Mouse (Mus musculus) kidney, embryonic 15.5 days (tissue): ENCODE measurements around the gene Cd44. TPM values are rescaled to one million over a fixed set of nuclear protein-coding genes. Genes with fewer than 3 reads are reported as not detected.

Experiments
- ATAC-seq: fragments of 200-750 bp; cut with Nextera tagmentation; replicated peaks from 2 replicates; pipeline ENCODE4 v1.8.0; 2017; ENCODE audit warnings: moderate TSS enrichment; ENCODE audit not compliant: low FRiP score
- H3K27ac ChIP-seq: fragments of 300-500 bp; sonication (generic); 2 replicates; pipeline ENCODE4 v1.5.1; 2015; ENCODE audit warnings: mild to moderate bottlenecking, inconsistent platforms
- H3K27me3 ChIP-seq: fragments of 300-500 bp; sonication (generic); 2 replicates; pipeline ENCODE4 v1.6.1; 2015; ENCODE audit warnings: inconsistent platforms
- H3K36me3 ChIP-seq: fragments of 300-500 bp; sonication (generic); 2 replicates; pipeline ENCODE4 v1.6.1; 2015; ENCODE audit warnings: inconsistent platforms
- H3K4me1 ChIP-seq: fragments of 300-500 bp; sonication (generic); 2 replicates; pipeline ENCODE4 v1.6.1; 2015; ENCODE audit warnings: inconsistent platforms
- H3K4me2 ChIP-seq: fragments of 300-500 bp; sonication (generic); 2 replicates; pipeline ENCODE4 v1.6.1; 2015; ENCODE audit warnings: moderate library complexity, mild to moderate bottlenecking, inconsistent platforms
- H3K4me3 ChIP-seq: fragments of 300-500 bp; sonication (generic); replicated peaks from 2 replicates; pipeline ENCODE4 v1.5.1; 2015; ENCODE audit warnings: mild to moderate bottlenecking, inconsistent platforms
- H3K9ac ChIP-seq: fragments of 300-500 bp; sonication (generic); 2 replicates; pipeline ENCODE4 v1.6.1; 2015; ENCODE audit warnings: mild to moderate bottlenecking, inconsistent platforms
- H3K9me3 ChIP-seq: fragments of 300-500 bp; sonication (generic); replicated peaks from 2 replicates; pipeline ENCODE4 v1.6.1; 2016; ENCODE audit warnings: inconsistent platforms
- WGBS: fragments of 180-500 bp; shearing (Covaris S2); methylation state at CpG from one replicate; pipeline ENCODE4 v1.1.7; 2015; ENCODE audit warnings: mixed read lengths; 5-methylcytosine and 5-hydroxymethylcytosine counted together
- polyA plus RNA-seq: library from polyadenylated mRNA; unstranded; fragments of >200 nt; fragmentation: Nextera tagmentation; extraction: Ambion mirVana; gene quantifications from 2 replicates; pipeline ENCODE4 v1.2.1, GENCODE M21; 2015

Cd44 gene
- polyA plus RNA-seq, 1 experiment from 2014 or later: 5.5 TPM

DNA sequence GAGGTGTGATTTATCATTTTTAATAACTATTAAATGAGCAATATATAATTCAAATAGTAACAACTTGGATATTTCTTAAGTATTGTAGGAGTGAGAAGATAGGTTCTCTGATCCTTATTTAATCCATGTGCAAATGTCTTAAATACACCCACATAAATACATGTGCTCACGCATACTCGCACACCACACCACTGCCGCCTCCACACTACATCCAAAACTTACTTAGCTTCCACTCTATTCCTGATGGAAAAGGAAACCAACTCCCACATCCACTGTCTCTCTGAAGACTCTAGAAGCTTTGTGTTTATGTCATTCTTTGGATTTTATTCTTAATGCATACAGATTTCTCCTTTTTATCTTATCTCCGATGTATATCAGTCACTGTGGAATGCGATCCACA is 129.2 kb downstream of the Cd44 start:
- ATAC-seq: no peak
- WGBS: 85% methylated on average over 5 of the region's 5 CpGs
- H3K9ac ChIP-seq: no peak overlapping the region
- no peaks in the 10 kb centered on the region for H3K27me3 ChIP-seq
- H3K9me3 ChIP-seq: no peaks in the 10 kb centered on the region
- H3K36me3 ChIP-seq: no peaks in the 10 kb centered on the region
- H3K27ac ChIP-seq: no peak overlapping the region
- H3K4me3 ChIP-seq: no peak overlapping the region
- H3K4me1 ChIP-seq: no peaks in the 10 kb centered on the region
- H3K4me2 ChIP-seq: no peak overlapping the region

DNA sequence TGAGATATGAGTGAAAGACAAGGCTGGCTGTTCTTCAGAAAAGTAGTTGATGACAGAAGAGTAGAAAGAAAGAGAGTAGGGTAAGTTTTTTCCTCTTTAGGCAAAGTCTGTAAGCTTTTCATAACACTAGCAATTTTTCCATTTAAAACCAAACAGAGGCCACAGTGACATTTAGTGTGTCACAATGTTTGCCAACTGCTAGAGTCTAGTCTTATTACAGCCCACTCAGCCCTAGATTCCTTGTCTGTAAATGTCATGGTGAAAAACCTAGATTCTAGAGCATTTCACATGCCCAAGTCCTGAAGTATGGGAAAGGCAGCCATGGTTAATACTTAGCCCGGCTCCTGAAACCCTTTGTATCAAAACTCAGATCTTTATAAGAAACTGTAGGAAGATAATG is 130.2 kb downstream of the Cd44 start:
- Histone ChIP-seq H3K36me3 (no peaks in the 10 kb centered on the region), H3K9me3 (no peaks in the 10 kb centered on the region), H3K9ac (no peak overlapping the region), H3K4me3 (no peak overlapping the region), H3K4me1 (no peaks in the 10 kb centered on the region), H3K4me2 (no peak overlapping the region), H3K27ac (no peak overlapping the region), H3K27me3 (no peaks in the 10 kb centered on the region)
- WGBS: 87% methylated on average over 1 of the region's 1 CpGs
- no peak for ATAC-seq

DNA sequence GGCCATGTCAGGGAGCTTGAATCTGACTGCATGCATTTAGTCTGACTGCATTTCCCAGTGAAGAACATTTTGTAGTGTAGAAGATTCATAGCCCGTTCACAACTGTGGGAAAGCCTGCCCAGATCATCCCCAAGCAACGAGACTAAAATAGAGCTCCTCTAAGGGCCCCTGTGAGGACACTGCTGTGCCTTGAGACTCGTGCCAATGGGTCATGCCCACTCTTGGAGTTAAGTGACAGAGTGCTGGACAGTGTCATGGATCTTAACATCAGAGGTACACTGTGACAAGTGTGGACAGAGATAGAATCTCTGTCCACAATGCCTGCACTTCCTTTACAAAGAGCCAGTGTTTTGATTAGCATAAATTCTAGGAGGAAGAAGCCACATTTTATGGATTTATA is 133.2 kb downstream of the Cd44 start:
- no peak overlapping the region for H3K4me3 ChIP-seq
- no peak overlapping the region for H3K4me2 ChIP-seq
- no peaks in the 10 kb centered on the region for H3K36me3 ChIP-seq
- H3K4me1 ChIP-seq: no peaks in the 10 kb centered on the region
- H3K9me3 ChIP-seq: no peaks in the 10 kb centered on the region
- H3K27ac ChIP-seq: no peak overlapping the region
- no peak overlapping the region for H3K9ac ChIP-seq
- H3K27me3 ChIP-seq: no peaks in the 10 kb centered on the region
- 37% methylated on average over 3 of the region's 3 CpGs for WGBS
- ATAC-seq: no peak

DNA sequence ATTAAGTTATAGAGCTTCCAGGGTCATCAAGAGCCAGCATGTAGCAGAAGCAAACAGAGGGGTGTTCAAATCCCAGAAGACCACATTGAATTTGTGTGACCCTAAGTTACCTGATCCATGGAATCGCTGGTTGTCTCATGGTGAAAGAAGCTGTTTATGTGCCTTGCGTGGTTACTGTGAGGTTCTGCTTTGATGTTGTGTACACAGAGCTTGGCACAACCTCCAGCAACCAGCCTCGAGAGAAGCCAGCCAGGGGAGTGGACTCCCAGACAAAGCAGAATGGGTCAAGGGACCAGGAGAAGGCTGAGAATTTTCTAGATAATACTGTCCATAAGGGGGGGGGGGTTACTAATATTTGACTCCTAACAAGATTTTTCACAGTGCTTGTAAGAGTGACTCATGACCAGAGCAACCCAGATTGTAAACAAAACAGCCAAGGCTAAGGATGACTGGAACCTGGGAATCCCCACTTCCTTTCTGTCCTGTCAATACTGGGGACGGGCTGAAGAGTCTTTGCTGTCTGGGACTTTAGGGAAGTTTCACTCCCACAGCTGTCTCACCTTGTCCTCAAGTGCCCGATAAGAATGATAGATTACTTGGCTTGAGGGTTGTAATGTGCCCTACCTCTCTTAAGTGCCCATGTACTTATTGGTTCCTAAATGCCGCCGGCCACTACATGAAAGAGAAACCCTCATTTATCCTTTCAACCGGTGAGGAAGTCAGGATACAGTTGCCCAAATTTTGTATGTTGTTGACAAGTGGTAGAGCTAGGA is 136.7 kb downstream of the Cd44 start:
- Histone ChIP-seq H3K4me3 (no peak overlapping the region), H3K9me3 (no peaks in the 10 kb centered on the region), H3K4me2 (no peak overlapping the region), H3K27me3 (no peaks in the 10 kb centered on the region), H3K27ac (no peak overlapping the region), H3K9ac (no peak overlapping the region), H3K4me1 (no peaks in the 10 kb centered on the region), H3K36me3 (no peaks in the 10 kb centered on the region)
- no peak for ATAC-seq
- WGBS: 64% methylated on average over 8 of the region's 8 CpGs

DNA sequence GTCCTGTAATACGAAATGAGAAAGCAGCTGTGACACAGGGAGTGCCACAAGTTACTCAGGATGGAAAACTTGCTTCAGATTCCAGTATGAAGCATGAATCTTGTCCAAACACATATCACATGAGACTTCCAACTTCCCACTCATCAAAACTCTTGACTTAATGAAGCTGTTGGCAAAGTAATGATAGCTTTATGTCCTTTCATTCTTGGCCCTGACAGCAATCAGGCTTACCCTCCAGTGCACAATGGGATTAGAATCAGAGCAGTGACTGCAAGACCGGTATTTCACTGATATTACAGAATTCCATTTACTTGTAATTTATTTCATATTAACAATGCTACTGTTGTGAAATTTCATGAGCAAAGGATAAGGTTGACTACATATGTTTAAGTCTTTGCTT is 137.5 kb downstream of the Cd44 start:
- ATAC-seq: no peak
- no peaks in the 10 kb centered on the region for H3K27me3 ChIP-seq
- no peak overlapping the region for H3K27ac ChIP-seq
- no peaks in the 10 kb centered on the region for H3K36me3 ChIP-seq
- no peaks in the 10 kb centered on the region for H3K4me1 ChIP-seq
- no peaks in the 10 kb centered on the region for H3K9me3 ChIP-seq
- 93% methylated on average over 2 of the region's 2 CpGs for WGBS
- H3K4me2 ChIP-seq: no peak overlapping the region
- no peak overlapping the region for H3K9ac ChIP-seq
- no peak overlapping the region for H3K4me3 ChIP-seq

DNA sequence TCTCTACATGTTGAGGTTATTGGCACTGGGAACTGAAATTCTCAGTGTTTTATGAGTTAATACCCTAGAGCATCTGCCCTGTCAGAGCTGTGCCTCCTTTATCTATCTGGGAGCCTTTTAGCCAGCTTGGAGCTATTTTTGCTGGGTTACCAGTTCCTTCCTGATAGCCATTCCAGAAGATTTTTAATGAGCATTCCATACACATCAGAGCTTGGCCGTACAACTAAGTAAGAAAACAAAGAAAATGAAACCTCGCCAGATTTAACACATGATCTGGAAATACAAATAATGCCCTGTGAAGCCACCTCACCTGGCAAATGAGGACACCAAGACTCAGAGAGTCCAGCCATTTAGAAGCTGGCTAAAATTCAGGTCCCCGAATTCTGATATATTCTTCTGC is 138.3 kb downstream of the Cd44 start:
- WGBS: 85% methylated on average over 3 of the region's 3 CpGs
- H3K9ac ChIP-seq: no peak overlapping the region
- ATAC-seq: no peak

More for the DNA sequence above, 138.3 kb downstream of the Cd44 start:
- Histone ChIP-seq H3K27ac (no peak overlapping the region), H3K4me2 (no peak overlapping the region), H3K9me3 (no peaks in the 10 kb centered on the region), H3K36me3 (no peaks in the 10 kb centered on the region), H3K4me3 (no peak overlapping the region), H3K27me3 (no peaks in the 10 kb centered on the region), H3K4me1 (no peaks in the 10 kb centered on the region)

Other genes with a start within 250 kb of the Cd44 start
- gene Slc1a2, start 243.0 kb downstream of the Cd44 start, polyA plus RNA-seq: 0.14 and 0.51 TPM in 2 replicates
- 43.0 and 45.0 TPM in 2 replicates for gene Pdhx, start 171.8 kb upstream of the Cd44 start, polyA plus RNA-seq
- 62.9 and 66.1 TPM in 2 replicates for gene Apip, start 172.0 kb upstream of the Cd44 start, polyA plus RNA-seq